Mouse (Mus musculus) heart, embryonic 16.5 days (tissue): ENCODE data around the gene Fars2. TPM values are rescaled to one million over a fixed set of nuclear protein-coding genes. Genes with fewer than 3 reads are reported as not detected.

Experiments used
- ATAC-seq: fragments of 200-750 bp; cut with Nextera tagmentation; replicated peaks from 2 replicates; pipeline ENCODE4 v1.8.0; 2017; ENCODE audit warnings: moderate number of reproducible peaks; ENCODE audit not compliant: insufficient read depth, low FRiP score; ENCODE audit errors: extremely low read depth
- H3K27ac ChIP-seq: fragments of 300-500 bp; sonication (generic); 2 replicates; pipeline ENCODE4 v1.5.1; 2014; ENCODE audit warnings: mild to moderate bottlenecking, low read length, control low read depth, moderate library complexity
- H3K27me3 ChIP-seq: fragments of 300-500 bp; sonication (generic); 2 replicates; pipeline ENCODE4 v1.6.1; 2014; ENCODE audit warnings: low read length, mixed read lengths; ENCODE audit not compliant: control insufficient read depth, insufficient read depth
- H3K36me3 ChIP-seq: fragments of 300-500 bp; sonication (generic); 2 replicates; pipeline ENCODE4 v1.6.1; 2014; ENCODE audit not compliant: control insufficient read depth, insufficient read depth
- H3K4me1 ChIP-seq: fragments of 300-500 bp; sonication (generic); 2 replicates; pipeline ENCODE4 v1.6.1; 2014; ENCODE audit warnings: low read length, mixed read lengths; ENCODE audit not compliant: control insufficient read depth, insufficient read depth
- H3K4me2 ChIP-seq: fragments of 300-500 bp; sonication (generic); 2 replicates; pipeline ENCODE4 v1.6.1; 2014; ENCODE audit warnings: low read depth, mild to moderate bottlenecking, control low read depth, low read length
- H3K4me3 ChIP-seq: fragments of 300-500 bp; sonication (generic); 2 replicates; pipeline ENCODE4 v1.5.1; 2014; ENCODE audit warnings: mild to moderate bottlenecking, control low read depth, low read length
- H3K9ac ChIP-seq: fragments of 300-500 bp; sonication (generic); 2 replicates; pipeline ENCODE4 v1.6.1; 2014; ENCODE audit warnings: low read length, control low read depth
- H3K9me3 ChIP-seq: fragments of 300-500 bp; sonication (generic); replicated peaks from 2 replicates; pipeline ENCODE4 v1.6.1; 2016; ENCODE audit warnings: low read length; ENCODE audit not compliant: control insufficient read depth
- WGBS: fragments of 180-500 bp; shearing (Covaris S2); extraction: QIAGEN DNeasy Blood & Tissue Kit; methylation state at CpG from one replicate; pipeline ENCODE4 v1.1.7; 2014; 5-methylcytosine and 5-hydroxymethylcytosine counted together
- polyA plus RNA-seq: library from polyadenylated mRNA; unstranded; fragments of >200 nt; fragmentation: Nextera tagmentation; extraction: Ambion mirVana; gene quantifications from 2 replicates; pipeline ENCODE4 v1.2.1, GENCODE M21; 2015

The Fars2 gene
- polyA plus RNA-seq, 1 experiment from 2014 or later = 71.5 TPM

DNA sequence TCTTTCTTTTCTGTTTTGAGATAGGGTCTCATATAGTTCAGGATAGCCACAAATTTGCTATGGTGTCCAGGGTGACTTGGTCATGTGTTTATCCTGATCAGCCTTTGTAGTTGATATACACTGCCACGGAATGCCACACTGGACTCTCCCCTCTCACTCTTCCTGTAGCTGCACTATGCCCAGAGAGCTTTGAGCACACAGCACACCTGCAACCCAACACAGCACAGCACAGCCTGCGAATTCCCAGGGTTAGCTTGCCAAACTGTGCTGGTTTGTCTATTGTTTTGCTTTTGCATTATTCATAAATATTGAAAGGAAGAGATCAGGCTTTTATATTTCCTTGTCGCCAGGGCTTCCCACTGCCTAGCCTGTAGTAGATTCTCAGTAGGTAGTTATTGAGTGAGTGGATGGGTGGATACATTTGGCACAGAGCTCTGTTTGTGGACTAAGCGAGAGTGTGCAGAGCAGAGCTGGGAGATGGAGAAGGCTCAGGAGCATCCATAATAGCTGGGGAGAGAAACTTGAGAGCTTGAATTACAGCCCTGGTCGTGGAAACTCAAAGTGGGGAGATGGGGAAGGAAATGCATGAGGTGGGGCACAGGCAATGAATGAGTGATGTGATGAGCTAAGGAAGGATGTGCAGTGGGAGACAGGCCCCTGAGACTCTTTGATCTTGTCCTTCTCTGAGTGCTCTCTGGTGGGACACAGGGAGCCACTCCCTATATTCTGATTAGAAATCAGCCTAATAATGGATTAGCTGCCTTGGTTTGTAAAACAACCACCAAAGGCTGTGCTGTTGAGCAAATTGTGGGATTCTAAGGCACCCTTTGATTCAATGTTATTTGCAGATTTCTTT is 146.3 kb downstream of the Fars2 start:
- 0 out of 2 replicates have a peak, but pooled peaks cover 5% of the 10 kb centered on the region for H3K36me3 ChIP-seq
- no peaks in the 10 kb centered on the region for H3K27me3 ChIP-seq
- peaks cover 8% of the 10 kb centered on the region; the same call in 1 of the 2 replicates for H3K9me3 ChIP-seq
- ATAC-seq = no peak
- no peak overlapping the region for H3K4me2 ChIP-seq
- H3K27ac ChIP-seq = no peak overlapping the region
- no peaks in the 10 kb centered on the region for H3K4me1 ChIP-seq
- no peak overlapping the region for H3K4me3 ChIP-seq
- H3K9ac ChIP-seq = no peak overlapping the region
- 73% methylated on average over 5 of the region's 5 CpGs for WGBS

DNA sequence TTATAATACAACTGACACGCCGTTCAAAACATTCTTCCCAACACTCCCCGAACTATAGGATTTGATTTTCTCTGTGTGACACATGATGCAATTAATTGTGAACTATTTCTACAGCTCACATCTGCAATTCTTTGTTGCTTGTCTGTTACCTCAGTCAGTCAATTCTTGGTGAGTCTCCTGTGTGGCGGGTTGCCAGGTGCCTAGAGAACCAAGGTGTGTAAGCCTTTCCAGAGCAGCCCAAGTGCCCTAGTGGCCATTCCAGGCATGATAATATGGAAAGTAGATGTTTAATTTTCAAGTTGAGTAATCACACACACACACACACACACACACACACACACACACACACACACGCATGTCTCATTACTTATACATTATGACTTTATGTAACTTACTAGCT is 147.2 kb downstream of the Fars2 start:
- Histone ChIP-seq H3K4me1 (no peaks in the 10 kb centered on the region), H3K36me3 (0 out of 2 replicates have a peak, but pooled peaks cover 5% of the 10 kb centered on the region), H3K9ac (no peak overlapping the region), H3K27me3 (no peaks in the 10 kb centered on the region), H3K9me3 (peaks cover 8% of the 10 kb centered on the region; the same call in 1 of the 2 replicates), H3K27ac (no peak overlapping the region), H3K4me2 (no peak overlapping the region), H3K4me3 (no peak overlapping the region)
- ATAC-seq = no peak
- WGBS = 90% methylated on average over 5 of the region's 5 CpGs

DNA sequence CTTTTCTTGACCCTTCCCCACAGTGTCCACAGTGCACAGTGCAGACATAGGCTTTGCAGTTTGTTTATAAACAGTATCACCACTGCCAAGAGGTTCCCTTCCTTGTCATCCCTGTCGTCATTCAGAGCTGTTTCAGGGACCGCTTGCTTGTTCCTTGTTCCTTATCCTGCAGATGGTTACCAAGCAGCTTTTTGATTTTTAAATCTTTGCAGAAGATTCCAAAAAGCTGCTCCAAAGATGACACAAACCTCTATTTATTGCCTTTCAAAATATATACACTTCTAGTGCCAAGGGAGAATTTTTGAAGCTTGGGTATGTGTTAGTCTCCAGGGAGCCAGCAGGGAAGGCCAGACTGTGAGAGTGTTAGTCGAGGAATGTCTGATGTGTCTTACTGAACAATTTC is 148.1 kb downstream of the Fars2 start:
- Histone ChIP-seq H3K27me3 (no peaks in the 10 kb centered on the region), H3K4me3 (no peak overlapping the region), H3K27ac (no peak overlapping the region), H3K4me2 (no peak overlapping the region), H3K4me1 (no peaks in the 10 kb centered on the region), H3K9ac (no peak overlapping the region), H3K36me3 (no peaks in the 10 kb centered on the region), H3K9me3 (peaks cover 5% of the 10 kb centered on the region; the same call in 1 of the 2 replicates)
- no peak for ATAC-seq
- WGBS = 52% methylated on average over 3 of the region's 3 CpGs

DNA sequence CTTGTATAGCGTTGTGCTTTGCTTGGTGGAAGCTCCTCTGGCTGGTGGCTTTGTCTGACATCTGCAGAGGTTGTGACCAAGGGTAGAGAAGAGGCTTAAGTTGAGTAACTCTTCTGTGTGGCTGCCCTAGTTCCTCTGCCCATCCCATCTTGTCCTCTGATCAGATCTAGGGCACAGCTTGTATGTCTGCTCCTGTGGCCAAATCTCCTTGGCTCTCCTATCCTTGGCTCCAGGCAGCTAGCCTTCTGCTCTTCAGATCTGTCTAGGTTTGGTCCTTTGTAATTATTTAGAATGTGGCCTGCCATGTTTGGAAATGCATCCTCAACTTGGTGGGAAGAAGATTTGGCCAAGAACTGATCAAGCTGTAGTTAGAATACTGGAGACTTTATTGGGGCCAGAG is 150.2 kb downstream of the Fars2 start:
- no peak overlapping the region for H3K4me2 ChIP-seq
- 83% methylated on average over 1 of the region's 1 CpGs for WGBS
- no peak overlapping the region for H3K27ac ChIP-seq
- H3K36me3 ChIP-seq = no peaks in the 10 kb centered on the region
- no peaks in the 10 kb centered on the region for H3K27me3 ChIP-seq
- ATAC-seq = no peak
- no peaks in the 10 kb centered on the region for H3K9me3 ChIP-seq
- no peak overlapping the region for H3K4me3 ChIP-seq
- no peaks in the 10 kb centered on the region for H3K4me1 ChIP-seq
- no peak overlapping the region for H3K9ac ChIP-seq

DNA sequence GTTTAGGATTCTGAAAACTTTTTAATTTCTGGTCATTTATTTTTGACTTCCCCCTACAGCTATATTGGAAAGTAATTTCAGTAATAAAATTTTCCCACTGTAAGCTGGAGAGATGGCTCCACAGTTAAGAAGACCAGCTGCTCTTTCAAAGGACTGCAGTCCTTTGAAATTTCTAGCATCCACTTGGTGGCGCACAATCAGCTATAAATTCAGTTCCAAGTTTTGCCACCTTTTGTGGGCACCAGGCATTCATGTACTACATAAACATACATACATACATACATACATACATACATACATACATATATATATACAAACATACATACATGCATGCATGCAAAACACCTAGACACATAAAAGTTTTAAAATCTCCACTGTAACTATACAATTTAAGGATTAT is 153.7 kb downstream of the Fars2 start:
- H3K27ac ChIP-seq = no peak overlapping the region
- H3K36me3 ChIP-seq = no peaks in the 10 kb centered on the region
- no peak overlapping the region for H3K4me3 ChIP-seq
- H3K9ac ChIP-seq = no peak overlapping the region
- H3K4me1 ChIP-seq = peaks cover 7% of the 10 kb centered on the region; the same call in 1 of the 2 replicates
- no peak for ATAC-seq
- no peak overlapping the region for H3K4me2 ChIP-seq
- H3K9me3 ChIP-seq = no peaks in the 10 kb centered on the region
- H3K27me3 ChIP-seq = no peaks in the 10 kb centered on the region
- WGBS = 88% methylated on average over 1 of the region's 1 CpGs

DNA sequence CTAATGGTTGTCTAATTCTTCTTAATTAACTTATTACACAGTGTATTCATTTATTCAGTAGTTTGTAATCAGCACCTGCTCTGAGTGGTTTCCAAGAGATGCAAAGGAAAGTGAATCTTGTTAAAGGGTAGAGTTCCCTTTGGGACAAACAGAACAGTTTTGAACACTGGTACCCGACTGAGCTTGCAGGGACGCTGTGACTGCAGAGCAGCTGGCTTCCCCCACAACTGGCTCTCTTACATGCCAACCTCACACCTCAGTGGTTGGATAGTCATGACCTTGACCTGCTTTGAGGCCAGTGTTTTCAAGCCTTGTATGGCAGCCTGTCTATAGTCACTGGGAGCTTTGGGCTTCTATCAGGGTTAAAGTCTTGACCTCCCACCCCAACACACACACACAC is 156.3 kb downstream of the Fars2 start:
- Histone ChIP-seq H3K27ac (no peak overlapping the region), H3K4me3 (no peak overlapping the region), H3K36me3 (no peaks in the 10 kb centered on the region), H3K9ac (no peak overlapping the region), H3K4me1 (peaks cover 7% of the 10 kb centered on the region; the same call in 1 of the 2 replicates), H3K9me3 (no peaks in the 10 kb centered on the region), H3K4me2 (no peak overlapping the region), H3K27me3 (no peaks in the 10 kb centered on the region)
- WGBS = 53% methylated on average over 2 of the region's 2 CpGs
- no peak for ATAC-seq

DNA sequence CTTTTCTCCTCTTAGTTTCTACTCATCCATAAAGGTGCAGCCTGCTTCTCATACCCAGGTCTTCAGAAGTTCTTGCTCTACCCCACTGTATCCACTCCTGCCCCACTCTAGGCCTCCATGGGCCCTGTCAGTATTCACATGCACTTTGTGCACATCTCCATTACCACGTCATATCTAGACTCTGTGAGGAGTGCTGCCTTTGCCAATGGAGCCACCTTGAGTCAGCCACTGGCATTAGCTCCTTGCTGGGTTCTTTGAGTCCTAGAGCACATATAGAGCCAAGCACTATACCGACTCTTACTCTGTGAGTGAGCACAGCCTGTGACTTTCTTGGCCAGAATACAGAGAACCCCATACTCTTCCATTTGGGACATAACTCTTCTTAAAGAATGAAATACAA is 159.0 kb downstream of the Fars2 start:
- WGBS = 73% methylated on average over 2 of the region's 2 CpGs
- no peak for ATAC-seq
- H3K4me3 ChIP-seq = no peak overlapping the region

DNA sequence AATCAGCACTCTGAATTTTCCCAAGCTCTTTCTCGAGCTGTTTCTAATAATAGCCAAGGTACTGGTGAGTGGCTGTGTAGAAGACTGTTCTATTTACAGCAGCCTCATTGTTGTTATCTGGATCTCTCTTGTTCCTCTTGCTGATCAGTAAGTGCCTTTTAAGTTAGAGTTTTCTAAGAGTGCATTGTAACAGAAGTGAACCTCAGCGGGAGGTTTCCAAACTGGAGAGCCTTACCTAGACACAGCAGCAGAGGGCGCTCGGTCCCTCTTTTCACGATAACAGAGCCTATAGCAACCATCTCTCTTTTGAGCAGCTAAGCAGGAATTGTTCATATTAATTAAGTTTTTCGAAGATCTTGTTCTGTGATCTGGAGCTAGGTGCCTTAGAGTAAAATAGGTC is 164.8 kb downstream of the Fars2 start:
- peak; percentile 92 for ATAC-seq
- Histone ChIP-seq H3K9me3 (no peaks in the 10 kb centered on the region), H3K4me3 (no peak overlapping the region), H3K36me3 (no peaks in the 10 kb centered on the region), H3K4me2 (peak overlapping the region; percentile 43), H3K27me3 (no peaks in the 10 kb centered on the region), H3K9ac (no peak overlapping the region), H3K4me1 (peaks cover 12% of the 10 kb centered on the region), H3K27ac (no peak overlapping the region; the same call in 1 of the 2 replicates)
- WGBS = 3% methylated on average over 6 of the region's 6 CpGs

More for the DNA sequence above, 159.0 kb downstream of the Fars2 start:
- Histone ChIP-seq H3K27me3 (no peaks in the 10 kb centered on the region), H3K9ac (no peak overlapping the region), H3K4me2 (no peak overlapping the region), H3K36me3 (no peaks in the 10 kb centered on the region), H3K4me1 (peaks cover 13% of the 10 kb centered on the region), H3K27ac (no peak overlapping the region), H3K9me3 (no peaks in the 10 kb centered on the region)

DNA sequence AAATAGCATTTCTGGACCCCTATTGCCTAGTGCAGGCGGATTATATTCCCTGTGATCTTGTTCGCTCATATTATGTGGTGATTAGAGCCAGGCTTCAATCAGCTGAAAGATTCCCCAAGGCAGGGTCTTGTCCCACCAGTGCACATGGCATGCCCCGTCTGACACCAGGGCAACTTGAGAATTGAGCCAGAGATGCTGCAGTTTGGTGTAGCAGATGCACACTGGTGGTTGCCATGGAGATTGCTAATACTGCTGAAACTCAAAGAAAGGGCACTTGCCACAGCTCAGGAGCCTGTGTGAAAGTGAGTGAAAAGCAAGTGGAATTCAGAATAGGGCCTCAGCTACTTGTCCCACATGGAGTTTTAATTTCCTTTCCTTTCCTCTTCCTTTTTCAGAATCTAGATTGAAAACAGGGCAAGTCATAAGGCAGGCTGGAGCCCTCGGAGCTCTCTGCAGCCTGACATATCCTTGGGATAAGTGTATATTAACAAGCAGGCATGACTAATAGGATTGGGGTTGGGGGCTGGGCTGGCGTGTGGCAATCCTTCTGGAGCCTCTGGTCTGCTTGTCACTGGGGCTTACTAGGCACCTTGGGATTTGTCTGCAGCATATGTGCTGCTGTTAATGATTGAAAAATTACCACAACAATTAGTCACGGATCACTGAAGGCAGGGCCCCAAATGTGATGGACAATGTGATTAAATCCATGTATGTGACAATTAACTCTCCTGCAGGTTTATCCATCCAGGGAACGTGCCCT is 165.8 kb downstream of the Fars2 start:
- Histone ChIP-seq H3K9me3 (no peaks in the 10 kb centered on the region), H3K27ac (no peak overlapping the region), H3K36me3 (no peaks in the 10 kb centered on the region), H3K27me3 (no peaks in the 10 kb centered on the region), H3K4me3 (no peak overlapping the region), H3K9ac (no peak overlapping the region; the same call in 1 of the 2 replicates), H3K4me1 (peaks cover 12% of the 10 kb centered on the region), H3K4me2 (no peak overlapping the region)
- ATAC-seq = no peak
- WGBS = 68% methylated on average over 7 of the region's 7 CpGs
